Mouse (Mus musculus): ENCODE data around the gene App. TPM values are rescaled to one million over a fixed set of nuclear protein-coding genes. Genes with fewer than 3 reads are reported as not detected.

Gene App
- polyA plus RNA-seq, 1 experiment from 2014 or later, result 31.3 TPM

DNA sequence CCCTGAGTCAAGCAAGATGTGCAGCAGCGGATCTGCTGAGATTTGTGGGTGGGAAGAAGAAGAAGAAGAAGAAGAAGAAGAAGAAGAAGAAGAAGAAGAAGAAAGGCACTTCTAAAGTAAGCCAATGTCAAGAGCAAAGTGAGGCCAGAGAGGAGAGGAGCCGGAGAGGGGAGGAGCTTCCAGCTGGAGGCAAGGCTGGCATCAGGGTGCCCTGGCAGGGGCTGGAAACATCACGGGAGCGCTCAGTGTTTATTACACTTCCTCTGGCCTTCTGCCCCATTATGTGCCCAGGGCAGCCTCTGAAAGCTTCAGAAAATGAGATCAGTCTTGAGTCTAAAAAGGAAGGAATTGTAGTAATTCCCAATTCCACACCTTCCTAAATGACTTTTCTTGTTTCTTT is 145.2 kb downstream of the App start:
- H3K4me3 ChIP-seq (ENCODE audit: low read depth, low read length), result no peak overlapping the region
- TF ChIP-seq CTCF (IDR thresholded peaks at IDR 0.05; ENCODE audit: low read depth), result no peak
- TF ChIP-seq EP300 (IDR thresholded peaks at IDR 0.05; ENCODE audit: low read depth), result no peak
- H3K27ac ChIP-seq (ENCODE audit: low read depth), result no peak overlapping the region
- peaks cover 6% of the 10 kb centered on the region; the same call in 1 of the 2 replicates for H3K36me3 ChIP-seq (replicated peaks; ENCODE audit: insufficient read depth, low read length)
- peaks cover 2% of the 10 kb centered on the region; the same call in 1 of the 2 replicates for H3K9me3 ChIP-seq (ENCODE audit: low read length)
- H3K9ac ChIP-seq (replicated peaks), result no peak overlapping the region
- 81% methylated on average over 4 of the region's 4 CpGs for WGBS (ENCODE audit: insufficient replicate concordance)
- no peak for DNase-seq
- no peak for ATAC-seq
- no peaks in the 10 kb centered on the region for H3K27me3 ChIP-seq (ENCODE audit: insufficient read depth, low read length)
- H3K4me1 ChIP-seq (ENCODE audit: insufficient read depth), result no peaks in the 10 kb centered on the region
- H3K4me2 ChIP-seq (ENCODE audit: low read depth, low read length), result no peak overlapping the region

DNA sequence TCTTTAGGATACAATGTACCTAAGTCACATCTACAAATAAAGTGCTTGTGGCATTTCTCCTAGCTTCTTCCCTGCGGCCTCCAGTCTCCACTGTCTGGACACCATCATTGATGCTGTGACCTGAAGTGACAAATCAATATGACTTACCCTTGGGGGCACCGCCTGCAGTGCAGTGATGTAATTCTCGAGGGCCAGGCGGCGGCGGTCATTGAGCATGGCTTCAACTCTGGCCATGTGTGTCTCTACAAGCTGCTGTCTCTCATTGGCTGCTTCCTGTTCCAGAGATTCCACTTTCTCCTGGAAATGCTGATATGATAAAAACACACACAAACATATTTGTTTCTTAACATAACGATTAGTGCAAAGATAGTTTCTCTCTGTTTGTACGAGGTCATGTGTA is 148.9 kb downstream of the App start:
- no peak overlapping the region for H3K9ac ChIP-seq (replicated peaks)
- no peak for TF ChIP-seq EP300 (IDR thresholded peaks at IDR 0.05; ENCODE audit: low read depth)
- no peak for TF ChIP-seq CTCF (IDR thresholded peaks at IDR 0.05; ENCODE audit: low read depth)
- WGBS (ENCODE audit: insufficient replicate concordance), result 85% methylated on average over 8 of the region's 8 CpGs
- peaks cover 10% of the 10 kb centered on the region; the same call in 1 of the 2 replicates for H3K36me3 ChIP-seq (replicated peaks; ENCODE audit: insufficient read depth, low read length)
- H3K27me3 ChIP-seq (ENCODE audit: insufficient read depth, low read length), result no peaks in the 10 kb centered on the region
- no peak for DNase-seq
- H3K4me3 ChIP-seq (ENCODE audit: low read depth, low read length), result no peak overlapping the region
- H3K4me2 ChIP-seq (ENCODE audit: low read depth, low read length), result no peak overlapping the region
- ATAC-seq, result no peak
- no peak overlapping the region for H3K27ac ChIP-seq (ENCODE audit: low read depth)
- peaks cover 2% of the 10 kb centered on the region; the same call in 1 of the 2 replicates for H3K9me3 ChIP-seq (ENCODE audit: low read length)
- H3K4me1 ChIP-seq (ENCODE audit: insufficient read depth), result no peaks in the 10 kb centered on the region

DNA sequence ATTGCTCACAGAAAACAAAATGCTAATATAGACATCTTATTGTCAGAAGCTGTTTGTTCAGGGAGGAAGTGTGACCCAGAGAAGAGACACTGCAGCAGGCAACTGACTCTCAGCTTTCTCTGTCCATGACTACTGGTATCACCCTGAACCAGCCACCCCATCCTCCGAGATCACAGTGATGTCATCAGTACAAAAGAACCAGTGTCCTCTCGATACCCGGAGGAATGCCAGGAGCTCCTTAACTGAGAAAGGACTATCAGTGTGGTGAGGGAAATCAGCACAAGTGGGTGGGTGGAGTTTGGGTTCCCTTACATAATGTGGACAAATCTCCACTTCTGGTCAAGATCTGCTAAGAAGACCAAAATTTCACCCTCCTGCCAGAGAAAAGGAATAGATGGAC is 150.5 kb downstream of the App start:
- TF ChIP-seq EP300 (IDR thresholded peaks at IDR 0.05; ENCODE audit: low read depth), result no peak
- no peak for TF ChIP-seq CTCF (IDR thresholded peaks at IDR 0.05; ENCODE audit: low read depth)
- ATAC-seq (no peak), DNase-seq (no peak)
- Histone ChIP-seq H3K27me3 (ENCODE audit: insufficient read depth, low read length) (no peaks in the 10 kb centered on the region), H3K4me3 (ENCODE audit: low read depth, low read length) (no peak overlapping the region), H3K9me3 (ENCODE audit: low read length) (peaks cover 2% of the 10 kb centered on the region; the same call in 1 of the 2 replicates), H3K4me2 (ENCODE audit: low read depth, low read length) (no peak overlapping the region), H3K9ac (replicated peaks) (no peak overlapping the region), H3K36me3 (replicated peaks; ENCODE audit: insufficient read depth, low read length) (peaks cover 10% of the 10 kb centered on the region; the same call in 1 of the 2 replicates), H3K4me1 (ENCODE audit: insufficient read depth) (no peaks in the 10 kb centered on the region), H3K27ac (ENCODE audit: low read depth) (no peak overlapping the region)
- 71% methylated on average over 3 of the region's 3 CpGs for WGBS (ENCODE audit: insufficient replicate concordance)

DNA sequence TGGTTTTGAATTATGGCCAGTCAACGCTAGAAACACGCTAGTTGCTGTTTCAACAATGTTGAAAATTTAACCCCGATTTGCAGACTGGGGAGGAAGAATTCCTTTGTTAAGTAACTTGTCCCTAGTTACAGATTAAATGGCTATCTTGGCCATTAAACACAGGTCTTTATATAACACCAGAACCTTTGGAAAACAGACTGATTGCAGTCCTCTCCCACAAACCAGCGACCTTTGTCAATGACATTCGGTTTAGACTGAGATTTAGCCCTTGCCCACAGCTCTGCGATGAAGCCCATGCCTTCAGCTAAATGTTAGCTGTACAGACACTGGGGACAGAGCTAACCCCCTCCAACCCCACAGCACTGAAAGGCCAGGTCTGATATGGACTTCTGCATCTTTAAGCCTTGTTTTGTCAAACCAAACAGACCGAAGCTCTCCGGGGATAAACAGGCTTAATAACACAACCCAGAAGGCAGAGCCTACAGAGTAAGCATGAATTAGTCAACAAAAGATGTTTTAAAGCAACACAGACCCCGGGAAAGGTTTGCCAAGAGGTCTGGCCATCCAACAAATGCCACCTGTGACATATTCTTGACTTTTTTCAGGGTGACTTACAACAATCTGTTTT is 152.8 kb downstream of the App start:
- peaks cover 2% of the 10 kb centered on the region; the same call in 1 of the 2 replicates for H3K9me3 ChIP-seq (ENCODE audit: low read length)
- no peak for TF ChIP-seq CTCF (IDR thresholded peaks at IDR 0.05; ENCODE audit: low read depth)
- TF ChIP-seq EP300 (IDR thresholded peaks at IDR 0.05; ENCODE audit: low read depth), result no peak
- H3K27me3 ChIP-seq (ENCODE audit: insufficient read depth, low read length), result no peaks in the 10 kb centered on the region
- H3K4me3 ChIP-seq (ENCODE audit: low read depth, low read length), result no peak overlapping the region
- no peak for DNase-seq
- peaks cover 7% of the 10 kb centered on the region; the same call in 1 of the 2 replicates for H3K36me3 ChIP-seq (replicated peaks; ENCODE audit: insufficient read depth, low read length)
- no peak for ATAC-seq
- H3K27ac ChIP-seq (ENCODE audit: low read depth), result no peak overlapping the region
- H3K9ac ChIP-seq (replicated peaks), result no peak overlapping the region
- 69% methylated on average over 9 of the region's 9 CpGs for whole genome bisulfite sequencing (ENCODE audit: insufficient replicate concordance)
- H3K4me2 ChIP-seq (ENCODE audit: low read depth, low read length), result no peak overlapping the region
- no peaks in the 10 kb centered on the region for H3K4me1 ChIP-seq (ENCODE audit: insufficient read depth)

DNA sequence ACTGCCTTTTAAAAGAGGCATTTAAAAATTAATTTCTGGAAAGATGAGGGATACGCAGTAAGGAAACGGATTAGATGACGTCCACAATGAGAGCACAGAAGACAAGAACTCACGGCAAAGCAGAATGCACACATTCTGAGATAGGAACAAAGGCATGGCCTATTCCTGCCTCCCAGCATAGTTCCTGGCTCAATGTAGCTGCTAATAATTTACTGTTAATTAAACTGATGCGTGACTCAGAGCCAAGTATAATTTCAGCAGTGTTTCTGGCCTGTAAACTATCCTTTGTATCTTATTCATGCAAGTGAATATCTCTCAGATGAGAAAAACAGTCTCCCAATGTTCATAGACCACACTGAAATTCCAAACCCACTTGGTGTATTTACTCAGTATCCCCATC is 154.3 kb downstream of the App start:
- WGBS (ENCODE audit: insufficient replicate concordance), result 87% methylated on average over 5 of the region's 5 CpGs
- DNase-seq, result no peak

DNA sequence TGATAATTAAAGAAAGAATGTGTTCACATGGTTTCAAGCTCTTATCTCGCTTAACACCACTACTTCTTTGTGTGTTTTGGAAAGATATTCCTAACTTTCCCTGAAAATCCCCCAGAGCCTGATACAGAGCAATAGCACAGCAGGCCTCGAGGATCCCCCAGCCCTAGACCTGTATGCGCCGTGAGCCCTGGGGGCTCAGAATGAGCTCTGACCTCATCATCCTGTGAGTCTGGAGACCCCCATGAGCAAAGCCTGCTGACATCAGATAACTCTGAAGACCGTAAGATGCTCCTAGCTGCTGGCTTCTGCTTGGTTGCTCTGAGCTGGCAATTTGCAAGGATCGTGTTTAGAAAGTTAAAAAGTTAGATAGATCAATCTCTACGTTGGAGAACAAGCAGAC is 155.7 kb downstream of the App start:
- TF ChIP-seq CTCF (IDR thresholded peaks at IDR 0.05; ENCODE audit: low read depth) (no peak), EP300 (IDR thresholded peaks at IDR 0.05; ENCODE audit: low read depth) (no peak)
- Histone ChIP-seq H3K9ac (replicated peaks) (no peak overlapping the region), H3K4me1 (ENCODE audit: insufficient read depth) (no peaks in the 10 kb centered on the region), H3K27ac (ENCODE audit: low read depth) (no peak overlapping the region), H3K36me3 (replicated peaks; ENCODE audit: insufficient read depth, low read length) (peaks cover 6% of the 10 kb centered on the region), H3K4me3 (ENCODE audit: low read depth, low read length) (no peak overlapping the region), H3K4me2 (ENCODE audit: low read depth, low read length) (no peak overlapping the region), H3K9me3 (ENCODE audit: low read length) (no peaks in the 10 kb centered on the region), H3K27me3 (ENCODE audit: insufficient read depth, low read length) (no peaks in the 10 kb centered on the region)
- no peak for ATAC-seq
- DNase-seq, result no peak
- 64% methylated on average over 7 of the region's 7 CpGs for WGBS (ENCODE audit: insufficient replicate concordance)

More for the DNA sequence above, 154.3 kb downstream of the App start:
- H3K9me3 ChIP-seq (ENCODE audit: low read length), result no peaks in the 10 kb centered on the region
- H3K4me3 ChIP-seq (ENCODE audit: low read depth, low read length), result no peak overlapping the region
- no peak overlapping the region for H3K27ac ChIP-seq (ENCODE audit: low read depth)
- H3K27me3 ChIP-seq (ENCODE audit: insufficient read depth, low read length), result no peaks in the 10 kb centered on the region
- no peaks in the 10 kb centered on the region for H3K4me1 ChIP-seq (ENCODE audit: insufficient read depth)
- H3K9ac ChIP-seq (replicated peaks), result no peak overlapping the region
- TF ChIP-seq EP300 (IDR thresholded peaks at IDR 0.05; ENCODE audit: low read depth) (no peak), CTCF (IDR thresholded peaks at IDR 0.05; ENCODE audit: low read depth) (no peak)
- peaks cover 11% of the 10 kb centered on the region; the same call in 1 of the 2 replicates for H3K36me3 ChIP-seq (replicated peaks; ENCODE audit: insufficient read depth, low read length)
- no peak overlapping the region for H3K4me2 ChIP-seq (ENCODE audit: low read depth, low read length)
- no peak for ATAC-seq
